Mouse (Mus musculus) liver, embryonic 13.5 days (tissue): Measurements from ENCODE around the gene D7Ertd443e. TPM values are rescaled to one million over a fixed set of nuclear protein-coding genes. Genes with fewer than 3 reads are reported as not detected.

Experiments
- ATAC-seq: fragments of 200-750 bp; cut with Nextera tagmentation; 2 replicates; pipeline ENCODE4 v1.8.0; 2017; ENCODE audit warnings: low read depth, mild to moderate bottlenecking, moderate number of reproducible peaks, moderate library complexity
- DNase-seq: peaks from one replicate; pipeline ENCODE4 v3.0.0; 2022
- H3K27ac ChIP-seq: fragments of 300-500 bp; sonication (generic); 2 replicates; pipeline ENCODE4 v1.5.1; 2015; ENCODE audit warnings: moderate library complexity, mild to moderate bottlenecking, inconsistent platforms
- H3K27me3 ChIP-seq: fragments of 300-500 bp; sonication (generic); 2 replicates; pipeline ENCODE4 v1.6.1; 2015; ENCODE audit warnings: mild to moderate bottlenecking, inconsistent platforms
- H3K36me3 ChIP-seq: fragments of 300-500 bp; sonication (generic); 2 replicates; pipeline ENCODE4 v1.6.1; 2015; ENCODE audit warnings: mild to moderate bottlenecking, inconsistent platforms
- H3K4me1 ChIP-seq: fragments of 300-500 bp; sonication (generic); replicated peaks from 2 replicates; pipeline ENCODE4 v1.6.1; 2015; ENCODE audit warnings: inconsistent platforms
- H3K4me2 ChIP-seq: fragments of 300-500 bp; sonication (generic); 2 replicates; pipeline ENCODE4 v1.6.1; 2015; ENCODE audit warnings: inconsistent platforms, mild to moderate bottlenecking, moderate library complexity
- H3K4me3 ChIP-seq: fragments of 300-500 bp; sonication (generic); replicated peaks from 2 replicates; pipeline ENCODE4 v1.5.1; 2015; ENCODE audit warnings: mild to moderate bottlenecking, inconsistent platforms
- H3K9ac ChIP-seq: fragments of 300-500 bp; sonication (generic); 2 replicates; pipeline ENCODE4 v1.6.1; 2015; ENCODE audit warnings: mild to moderate bottlenecking, inconsistent platforms
- H3K9me3 ChIP-seq: fragments of 300-500 bp; sonication (generic); replicated peaks from 2 replicates; pipeline ENCODE4 v1.6.1; 2016; ENCODE audit warnings: inconsistent platforms
- WGBS: fragments of 180-500 bp; shearing (Covaris S2); methylation state at CpG from one replicate; pipeline ENCODE4 v1.1.7; 2015; ENCODE audit not compliant: insufficient replicate concordance; 5-methylcytosine and 5-hydroxymethylcytosine counted together
- polyA plus RNA-seq: library from polyadenylated mRNA; unstranded; fragments of >200 nt; fragmentation: Nextera tagmentation; extraction: Ambion mirVana; gene quantifications from 2 replicates; pipeline ENCODE4 v1.2.1, GENCODE M21; 2015

The D7Ertd443e gene
- polyA plus RNA-seq, 1 experiment from 2014 or later = not detected

- Histone ChIP-seq H3K4me3 (no peak overlapping the region), H3K4me2 (no peak overlapping the region), H3K36me3 (no peaks in the 10 kb centered on the region), H3K4me1 (no peaks in the 10 kb centered on the region), H3K9ac (no peak overlapping the region), H3K9me3 (no peaks in the 10 kb centered on the region), H3K27me3 (no peaks in the 10 kb centered on the region), H3K27ac (no peak overlapping the region)
- DNase-seq (no peak), ATAC-seq (no peak)
- 56% methylated on average over 5 of the region's 5 CpGs for WGBS
Observed at GRCm38 (mm10) chr7:134372276-134372675, 13.2 kb downstream of the D7Ertd443e start.

- 57% methylated on average over 4 of the region's 4 CpGs for WGBS
- H3K27ac ChIP-seq = no peak overlapping the region
- ATAC-seq = no peak
Observed at GRCm38 (mm10) chr7:134369241-134369640, 16.2 kb downstream of the D7Ertd443e start.

GRCm38 (mm10) chr7:134362257-134362870, 23.1 kb downstream of the D7Ertd443e start:
- Histone ChIP-seq H3K9me3 (no peaks in the 10 kb centered on the region), H3K36me3 (no peaks in the 10 kb centered on the region), H3K4me3 (no peak overlapping the region), H3K4me2 (no peak overlapping the region), H3K27me3 (no peaks in the 10 kb centered on the region), H3K27ac (no peak overlapping the region), H3K9ac (no peak overlapping the region), H3K4me1 (no peaks in the 10 kb centered on the region)
- 45% methylated on average over 7 of the region's 7 CpGs for WGBS
- no peak for DNase-seq
- no peak for ATAC-seq

More at GRCm38 (mm10) chr7:134369241-134369640, 16.2 kb downstream of the D7Ertd443e start:
- no peaks in the 10 kb centered on the region for H3K27me3 ChIP-seq
- no peak for DNase-seq
- H3K36me3 ChIP-seq = no peaks in the 10 kb centered on the region
- no peaks in the 10 kb centered on the region for H3K4me1 ChIP-seq
- H3K4me2 ChIP-seq = no peak overlapping the region
- no peaks in the 10 kb centered on the region for H3K9me3 ChIP-seq
- H3K9ac ChIP-seq = no peak overlapping the region
- no peak overlapping the region for H3K4me3 ChIP-seq

- Histone ChIP-seq H3K9me3 (no peaks in the 10 kb centered on the region), H3K27me3 (no peaks in the 10 kb centered on the region), H3K9ac (no peak overlapping the region), H3K4me2 (no peak overlapping the region), H3K4me1 (no peaks in the 10 kb centered on the region), H3K4me3 (no peak overlapping the region), H3K27ac (no peak overlapping the region), H3K36me3 (no peaks in the 10 kb centered on the region)
- DNase-seq = no peak
- WGBS = 21% methylated on average over 6 of the region's 6 CpGs
- no peak for ATAC-seq
Observed at GRCm38 (mm10) chr7:134348825-134349224, 36.6 kb downstream of the D7Ertd443e start.

GRCm38 (mm10) chr7:134342202-134342601, 43.3 kb downstream of the D7Ertd443e start:
- H3K4me3 ChIP-seq = no peak overlapping the region
- WGBS = 57% methylated on average over 2 of the region's 2 CpGs
- H3K27me3 ChIP-seq = no peaks in the 10 kb centered on the region
- no peak overlapping the region for H3K27ac ChIP-seq
- no peaks in the 10 kb centered on the region for H3K36me3 ChIP-seq
- no peak overlapping the region for H3K4me2 ChIP-seq
- DNase-seq (no peak), ATAC-seq (no peak)
- no peak overlapping the region for H3K9ac ChIP-seq
- no peaks in the 10 kb centered on the region for H3K9me3 ChIP-seq
- no peaks in the 10 kb centered on the region for H3K4me1 ChIP-seq

GRCm38 (mm10) chr7:134335951-134336350, 49.5 kb downstream of the D7Ertd443e start:
- no peak for DNase-seq
- Histone ChIP-seq H3K9ac (no peak overlapping the region), H3K4me1 (no peaks in the 10 kb centered on the region), H3K27ac (no peak overlapping the region), H3K4me2 (no peak overlapping the region), H3K4me3 (no peak overlapping the region), H3K27me3 (no peaks in the 10 kb centered on the region), H3K36me3 (no peaks in the 10 kb centered on the region), H3K9me3 (no peaks in the 10 kb centered on the region)
- 57% methylated on average over 3 of the region's 3 CpGs for WGBS
- no peak for ATAC-seq

- Histone ChIP-seq H3K27ac (no peak overlapping the region), H3K27me3 (no peaks in the 10 kb centered on the region), H3K36me3 (no peaks in the 10 kb centered on the region), H3K4me2 (no peak overlapping the region), H3K4me1 (no peaks in the 10 kb centered on the region), H3K4me3 (no peak overlapping the region), H3K9me3 (no peaks in the 10 kb centered on the region), H3K9ac (no peak overlapping the region)
- DNase-seq (no peak), ATAC-seq (no peak)
- WGBS = 76% methylated on average over 10 of the region's 10 CpGs
Observed at GRCm38 (mm10) chr7:134320979-134321378, 64.5 kb downstream of the D7Ertd443e start.

- Histone ChIP-seq H3K27ac (no peak overlapping the region), H3K9me3 (no peaks in the 10 kb centered on the region), H3K36me3 (no peaks in the 10 kb centered on the region), H3K4me2 (no peak overlapping the region), H3K9ac (no peak overlapping the region), H3K27me3 (no peaks in the 10 kb centered on the region), H3K4me1 (no peaks in the 10 kb centered on the region), H3K4me3 (no peak overlapping the region)
- 69% methylated on average over 3 of the region's 3 CpGs for WGBS
- no peak for DNase-seq
- no peak for ATAC-seq
Observed at GRCm38 (mm10) chr7:134302084-134302483, 83.4 kb downstream of the D7Ertd443e start.

GRCm38 (mm10) chr7:134301285-134301684, 84.2 kb downstream of the D7Ertd443e start:
- WGBS = 28% methylated on average over 8 of the region's 8 CpGs
- no peak for ATAC-seq
- Histone ChIP-seq H3K4me1 (no peaks in the 10 kb centered on the region), H3K4me3 (no peak overlapping the region), H3K9me3 (no peaks in the 10 kb centered on the region), H3K27me3 (no peaks in the 10 kb centered on the region), H3K4me2 (no peak overlapping the region), H3K9ac (no peak overlapping the region), H3K27ac (no peak overlapping the region), H3K36me3 (no peaks in the 10 kb centered on the region)
- no peak for DNase-seq

- Histone ChIP-seq H3K27ac (no peak overlapping the region), H3K9ac (no peak overlapping the region), H3K4me2 (no peak overlapping the region), H3K4me1 (peaks cover 6% of the 10 kb centered on the region; the same call in 1 of the 2 replicates), H3K27me3 (no peaks in the 10 kb centered on the region), H3K4me3 (no peak overlapping the region), H3K9me3 (no peaks in the 10 kb centered on the region), H3K36me3 (no peaks in the 10 kb centered on the region)
- DNase-seq = no peak
- ATAC-seq = no peak
- 63% methylated on average over 3 of the region's 3 CpGs for WGBS
Observed at GRCm38 (mm10) chr7:134292750-134293149, 92.7 kb downstream of the D7Ertd443e start.

GRCm38 (mm10) chr7:134289611-134290301, 95.7 kb downstream of the D7Ertd443e start:
- Histone ChIP-seq H3K9me3 (no peaks in the 10 kb centered on the region), H3K4me1 (peaks cover 6% of the 10 kb centered on the region; the same call in 1 of the 2 replicates), H3K36me3 (no peaks in the 10 kb centered on the region), H3K4me3 (no peak overlapping the region), H3K9ac (no peak overlapping the region), H3K27me3 (no peaks in the 10 kb centered on the region), H3K4me2 (no peak overlapping the region), H3K27ac (no peak overlapping the region)
- 45% methylated on average over 7 of the region's 7 CpGs for WGBS
- no peak for DNase-seq
- no peak for ATAC-seq

GRCm38 (mm10) chr7:134289126-134289525, 96.3 kb downstream of the D7Ertd443e start:
- Histone ChIP-seq H3K4me2 (no peak overlapping the region), H3K27me3 (no peaks in the 10 kb centered on the region), H3K4me3 (no peak overlapping the region), H3K9me3 (no peaks in the 10 kb centered on the region), H3K36me3 (no peaks in the 10 kb centered on the region), H3K4me1 (peaks cover 6% of the 10 kb centered on the region; the same call in 1 of the 2 replicates), H3K27ac (no peak overlapping the region), H3K9ac (no peak overlapping the region)
- DNase-seq (no peak), ATAC-seq (no peak)
- WGBS = 70% methylated on average over 5 of the region's 5 CpGs
